Mouse (Mus musculus): ENCODE results near the gene Olfr517. TPM values are rescaled to one million over a fixed set of nuclear protein-coding genes. Genes with fewer than 3 reads are reported as not detected.

The Olfr517 gene
- not detected in 2 replicates for polyA plus RNA-seq (2014; fragmentation: Nextera tagmentation; extraction: Ambion mirVana)

DNA sequence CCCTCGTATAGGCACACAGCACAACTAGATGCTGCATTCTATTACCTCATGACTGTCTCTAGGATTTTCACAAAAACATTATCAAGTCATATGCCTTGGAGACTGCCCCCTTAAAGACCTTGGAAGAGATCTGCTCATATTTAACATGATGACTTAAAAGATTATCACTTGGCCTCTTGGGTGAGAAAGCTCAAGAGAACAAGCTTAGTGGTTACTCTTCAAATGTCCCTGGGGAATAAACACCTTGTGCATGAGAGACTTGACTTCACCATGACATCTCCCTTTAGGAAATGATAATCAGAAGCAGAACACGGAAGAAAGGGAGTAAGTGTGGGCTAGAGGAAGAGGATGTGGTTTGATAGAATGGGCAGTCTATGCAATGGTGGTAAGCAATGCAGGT, at the start of gene Olfr517:
TSS of gene Olfr517 (minus strand) at position 101 of the 400 bp plus-strand sequence.
- Histone ChIP-seq H3K9ac (ENCODE audit: low read length) (no peak within 1 kb of the TSS), H3K9me3 (ENCODE audit: control insufficient read depth, low read length) (no peaks in the 10 kb centered on the region), H3K4me1 (replicated peaks; ENCODE audit: control insufficient read depth, insufficient read depth, low read length) (no peaks in the 10 kb centered on the region), H3K36me3 (ENCODE audit: control insufficient read depth, insufficient read depth, low read length) (no peaks in the 10 kb centered on the region), H3K4me2 (ENCODE audit: low read length) (no peak within 1 kb of the TSS), H3K27me3 (replicated peaks; ENCODE audit: control insufficient read depth, insufficient read depth, low read length) (no peaks in the 10 kb centered on the region), H3K27ac (ENCODE audit: low read depth) (no peak within 1 kb of the TSS), H3K4me3 (ENCODE audit: low read depth, low read length) (no peak within 1 kb of the TSS)
- DNase-seq (ENCODE audit: low spot score) (no peak), ATAC-seq (replicated peaks; ENCODE audit: low FRiP score, low TSS enrichment, low read depth) (no peak)
- 65% methylated on average over 2 of the region's 2 CpGs for WGBS

DNA sequence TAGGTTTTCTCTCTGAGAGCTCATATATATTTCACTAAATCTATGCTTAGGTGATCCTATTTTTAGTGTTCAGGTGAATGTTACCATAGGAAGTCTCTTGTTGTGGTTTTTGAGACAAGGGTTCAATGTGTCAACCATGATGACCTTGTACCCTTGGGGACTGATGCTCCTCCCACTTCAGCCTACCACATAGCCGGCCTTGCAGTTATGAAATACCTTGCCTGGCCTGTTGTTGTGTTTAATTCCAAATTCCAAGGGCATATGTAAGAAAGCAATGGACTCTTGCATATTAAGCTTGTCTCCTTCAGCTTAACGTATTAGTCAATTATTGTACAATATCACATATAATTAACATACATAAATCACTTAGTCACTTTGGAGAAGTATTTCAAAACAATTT, 31.8 kb upstream of the Olfr517 start:
- DNase-seq (ENCODE audit: low spot score) (no peak), ATAC-seq (replicated peaks; ENCODE audit: low FRiP score, low TSS enrichment, low read depth) (no peak)
- Histone ChIP-seq H3K4me1 (replicated peaks; ENCODE audit: control insufficient read depth, insufficient read depth, low read length) (no peaks in the 10 kb centered on the region), H3K4me3 (ENCODE audit: low read depth, low read length) (no peak overlapping the region), H3K27me3 (replicated peaks; ENCODE audit: control insufficient read depth, insufficient read depth, low read length) (no peaks in the 10 kb centered on the region), H3K36me3 (ENCODE audit: control insufficient read depth, insufficient read depth, low read length) (no peaks in the 10 kb centered on the region), H3K27ac (ENCODE audit: low read depth) (no peak overlapping the region), H3K9ac (ENCODE audit: low read length) (no peak overlapping the region), H3K4me2 (ENCODE audit: low read length) (no peak overlapping the region), H3K9me3 (ENCODE audit: control insufficient read depth, low read length) (no peaks in the 10 kb centered on the region)
- WGBS, result 82% methylated on average over 2 of the region's 2 CpGs

DNA sequence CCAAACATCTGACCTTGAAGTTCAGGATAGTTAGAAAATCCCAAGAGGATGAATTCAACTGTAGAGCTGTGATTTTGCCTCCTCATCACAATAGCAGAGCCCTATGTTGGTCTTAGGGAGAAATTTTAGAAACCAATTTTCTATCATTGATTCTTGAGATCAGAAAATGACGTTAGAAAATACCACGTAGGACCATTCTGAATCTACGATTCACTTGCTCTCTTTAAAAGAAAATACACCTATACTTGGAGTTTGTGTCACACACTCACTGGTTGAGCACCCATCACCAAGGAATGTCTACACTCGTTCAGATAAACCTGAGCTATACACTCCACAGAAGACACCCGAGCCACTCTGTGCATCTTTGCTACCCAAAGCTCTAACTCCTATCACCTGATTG, 22.1 kb upstream of the Olfr517 start, which contains the start of gene Olfr519:
TSS of gene Olfr519 (minus strand) at position 101 of the 400 bp plus-strand sequence.
- 82% methylated on average over 5 of the region's 5 CpGs for WGBS
- DNase-seq (ENCODE audit: low spot score) (no peak), ATAC-seq (replicated peaks; ENCODE audit: low FRiP score, low TSS enrichment, low read depth) (no peak)
- no peak within 1 kb of the TSS for H3K9ac ChIP-seq (ENCODE audit: low read length)
- no peaks in the 10 kb centered on the region for H3K36me3 ChIP-seq (ENCODE audit: control insufficient read depth, insufficient read depth, low read length)
- H3K4me3 ChIP-seq (ENCODE audit: low read depth, low read length), result no peak within 1 kb of the TSS
- H3K27ac ChIP-seq (ENCODE audit: low read depth), result no peak within 1 kb of the TSS
- H3K4me1 ChIP-seq (replicated peaks; ENCODE audit: control insufficient read depth, insufficient read depth, low read length), result no peaks in the 10 kb centered on the region
- H3K9me3 ChIP-seq (ENCODE audit: control insufficient read depth, low read length), result no peaks in the 10 kb centered on the region
- H3K4me2 ChIP-seq (ENCODE audit: low read length), result no peak within 1 kb of the TSS
- no peaks in the 10 kb centered on the region for H3K27me3 ChIP-seq (replicated peaks; ENCODE audit: control insufficient read depth, insufficient read depth, low read length)

DNA sequence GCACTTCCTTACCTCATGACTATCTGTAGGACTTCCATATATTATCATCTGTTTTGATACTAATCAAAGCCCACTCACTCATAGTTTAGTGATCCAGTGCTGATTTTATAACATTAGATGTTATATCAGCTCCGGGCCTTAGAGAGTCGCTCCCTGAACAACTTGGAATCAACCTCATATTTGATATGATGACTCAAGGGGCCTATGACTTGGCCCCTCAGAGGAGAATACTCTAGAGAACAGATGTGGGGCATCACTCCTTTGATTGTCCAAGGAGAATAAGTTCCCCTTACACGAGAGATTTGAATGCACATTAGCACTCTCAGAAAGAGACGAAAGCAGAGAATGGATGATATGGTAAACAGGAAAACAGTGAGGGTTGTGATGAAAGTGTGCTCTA, 12.7 kb upstream of the Olfr517 start, which contains the start of gene Olfr518:
TSS of gene Olfr518 (minus strand) at position 101 of the 400 bp plus-strand sequence.
- no peaks in the 10 kb centered on the region for H3K9me3 ChIP-seq (ENCODE audit: control insufficient read depth, low read length)
- no peak within 1 kb of the TSS for H3K4me3 ChIP-seq (ENCODE audit: low read depth, low read length)
- 75% methylated on average over 4 of the region's 4 CpGs for WGBS
- no peak for DNase-seq (ENCODE audit: low spot score)
- H3K27ac ChIP-seq (ENCODE audit: low read depth), result no peak within 1 kb of the TSS
- no peak for ATAC-seq (replicated peaks; ENCODE audit: low FRiP score, low TSS enrichment, low read depth)
- no peaks in the 10 kb centered on the region for H3K4me1 ChIP-seq (replicated peaks; ENCODE audit: control insufficient read depth, insufficient read depth, low read length)
- H3K9ac ChIP-seq (ENCODE audit: low read length), result no peak within 1 kb of the TSS
- no peaks in the 10 kb centered on the region for H3K27me3 ChIP-seq (replicated peaks; ENCODE audit: control insufficient read depth, insufficient read depth, low read length)
- no peak within 1 kb of the TSS for H3K4me2 ChIP-seq (ENCODE audit: low read length)
- H3K36me3 ChIP-seq (ENCODE audit: control insufficient read depth, insufficient read depth, low read length), result no peaks in the 10 kb centered on the region

DNA sequence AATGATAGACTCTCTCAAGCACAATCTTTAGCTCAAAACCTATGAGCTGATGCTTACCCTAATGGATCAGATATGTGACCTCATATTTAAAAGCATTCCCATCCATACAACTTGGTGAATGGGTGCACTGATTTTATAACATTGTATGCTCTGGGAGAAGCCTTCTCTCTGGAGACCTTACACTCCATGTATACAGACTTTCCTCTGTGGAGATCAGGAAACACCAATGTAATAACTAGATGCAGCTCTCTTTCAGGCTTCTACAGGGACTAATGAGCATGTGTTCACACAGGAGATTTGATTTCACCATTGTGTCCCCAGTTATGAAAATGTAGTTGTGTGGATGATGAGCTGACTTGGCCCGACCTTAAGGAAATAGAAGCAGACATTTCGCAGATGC, 21.8 kb downstream of the Olfr517 start, which contains the start of gene Olfr516:
TSS of gene Olfr516 (minus strand) at position 101 of the 400 bp plus-strand sequence.
- no peak for ATAC-seq (replicated peaks; ENCODE audit: low FRiP score, low TSS enrichment, low read depth)
- no peak within 1 kb of the TSS for H3K9ac ChIP-seq (ENCODE audit: low read length)
- no peak within 1 kb of the TSS for H3K4me3 ChIP-seq (ENCODE audit: low read depth, low read length)
- no peaks in the 10 kb centered on the region for H3K4me1 ChIP-seq (replicated peaks; ENCODE audit: control insufficient read depth, insufficient read depth, low read length)
- H3K9me3 ChIP-seq (ENCODE audit: control insufficient read depth, low read length), result no peaks in the 10 kb centered on the region
- no peak within 1 kb of the TSS for H3K4me2 ChIP-seq (ENCODE audit: low read length)
- DNase-seq (ENCODE audit: low spot score), result no peak
- no peaks in the 10 kb centered on the region for H3K27me3 ChIP-seq (replicated peaks; ENCODE audit: control insufficient read depth, insufficient read depth, low read length)
- no peaks in the 10 kb centered on the region for H3K36me3 ChIP-seq (ENCODE audit: control insufficient read depth, insufficient read depth, low read length)
- WGBS, result 82% methylated on average over 2 of the region's 2 CpGs
- no peak within 1 kb of the TSS for H3K27ac ChIP-seq (ENCODE audit: low read depth)

DNA sequence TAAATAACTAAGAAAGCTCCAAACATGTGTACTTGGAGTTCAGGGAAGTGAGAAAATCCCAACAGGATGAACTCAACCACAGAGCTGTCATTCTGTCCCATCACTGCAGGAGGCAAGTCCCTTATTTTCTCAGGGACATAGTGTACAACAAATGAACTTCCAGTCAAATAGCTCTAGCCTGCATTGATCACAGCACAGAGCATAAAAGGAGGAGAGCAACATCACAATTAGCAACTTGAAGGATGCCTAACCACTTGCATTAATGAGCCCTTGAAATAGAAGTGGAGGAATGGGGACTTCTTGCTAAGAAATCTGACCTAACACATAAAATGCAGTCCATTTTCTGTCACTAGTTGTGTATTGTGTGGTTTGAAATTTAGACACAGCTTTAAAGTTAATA, 46.3 kb downstream of the Olfr517 start, which contains the start of gene Olfr514:
TSS of gene Olfr514 (minus strand) at position 101 of the 400 bp plus-strand sequence.
- no peak for DNase-seq (ENCODE audit: low spot score)
- ATAC-seq (replicated peaks; ENCODE audit: low FRiP score, low TSS enrichment, low read depth), result no peak
- Histone ChIP-seq H3K27ac (ENCODE audit: low read depth) (no peak within 1 kb of the TSS), H3K27me3 (replicated peaks; ENCODE audit: control insufficient read depth, insufficient read depth, low read length) (no peaks in the 10 kb centered on the region), H3K4me3 (ENCODE audit: low read depth, low read length) (no peak within 1 kb of the TSS), H3K9ac (ENCODE audit: low read length) (no peak within 1 kb of the TSS), H3K4me1 (replicated peaks; ENCODE audit: control insufficient read depth, insufficient read depth, low read length) (no peaks in the 10 kb centered on the region), H3K4me2 (ENCODE audit: low read length) (no peak within 1 kb of the TSS), H3K36me3 (ENCODE audit: control insufficient read depth, insufficient read depth, low read length) (no peaks in the 10 kb centered on the region), H3K9me3 (ENCODE audit: control insufficient read depth, low read length) (no peaks in the 10 kb centered on the region; the same call in 1 of the 2 replicates)

Other genes starting within 250 kb of the Olfr517 start
- gene Olfr508, start 242.4 kb downstream of the Olfr517 start, polyA plus RNA-seq (2014; fragmentation: Nextera tagmentation; extraction: Ambion mirVana), result not detected in 2 replicates
- gene Olfr509, start 220.5 kb downstream of the Olfr517 start, polyA plus RNA-seq (2014; fragmentation: Nextera tagmentation; extraction: Ambion mirVana), result not detected in 2 replicates
- not detected in 2 replicates for gene Olfr510, start 206.0 kb downstream of the Olfr517 start, polyA plus RNA-seq (2014; fragmentation: Nextera tagmentation; extraction: Ambion mirVana)
- not detected in 2 replicates for gene Olfr512, start 159.1 kb downstream of the Olfr517 start, polyA plus RNA-seq (2014; fragmentation: Nextera tagmentation; extraction: Ambion mirVana)
- not detected in 2 replicates for gene Olfr513, start 121.4 kb downstream of the Olfr517 start, polyA plus RNA-seq (2014; fragmentation: Nextera tagmentation; extraction: Ambion mirVana)
- not detected in 2 replicates for gene Olfr514, start 46.4 kb downstream of the Olfr517 start, polyA plus RNA-seq (2014; fragmentation: Nextera tagmentation; extraction: Ambion mirVana)
- gene Olfr516, start 21.9 kb downstream of the Olfr517 start, polyA plus RNA-seq (2014; fragmentation: Nextera tagmentation; extraction: Ambion mirVana), result not detected in 2 replicates
- not detected in 2 replicates for gene Olfr518, start 12.6 kb upstream of the Olfr517 start, polyA plus RNA-seq (2014; fragmentation: Nextera tagmentation; extraction: Ambion mirVana)
- not detected in 2 replicates for gene Olfr519, start 22.0 kb upstream of the Olfr517 start, polyA plus RNA-seq (2014; fragmentation: Nextera tagmentation; extraction: Ambion mirVana)
- gene Nlrp10, start 57.8 kb upstream of the Olfr517 start, polyA plus RNA-seq (2014; fragmentation: Nextera tagmentation; extraction: Ambion mirVana), result 0.12 TPM in 1 of 2 replicates, not detected in the other
- gene Eif3f, start 62.0 kb upstream of the Olfr517 start, polyA plus RNA-seq (2014; fragmentation: Nextera tagmentation; extraction: Ambion mirVana), result 113 and 116 TPM in 2 replicates
- gene Tub, start 78.0 kb upstream of the Olfr517 start, polyA plus RNA-seq (2014; fragmentation: Nextera tagmentation; extraction: Ambion mirVana), result 5.2 and 6.3 TPM in 2 replicates
- 2.5 and 4.5 TPM in 2 replicates for gene Ric3, start 211.0 kb upstream of the Olfr517 start, polyA plus RNA-seq (2014; fragmentation: Nextera tagmentation; extraction: Ambion mirVana)